Mouse (Mus musculus) neural tube, embryonic 14.5 days (tissue): ENCODE data around the gene Zdhhc12. TPM values are rescaled to one million over a fixed set of nuclear protein-coding genes. Genes with fewer than 3 reads are reported as not detected.
A peak's percentile ranks its signal among the peaks of the same experiment; 100 is the strongest.

ENCODE experiments used
- ATAC-seq: fragments of 200-750 bp; cut with Nextera tagmentation; 2 replicates; pipeline ENCODE4 v1.8.0; 2017; ENCODE audit warnings: low read depth, mild to moderate bottlenecking, moderate TSS enrichment, moderate library complexity
- H3K27ac ChIP-seq: fragments of 300-500 bp; sonication (generic); 2 replicates; pipeline ENCODE4 v1.5.1; 2014; ENCODE audit warnings: low read depth, mild to moderate bottlenecking, control low read depth, low read length, moderate library complexity, mixed read lengths
- H3K27me3 ChIP-seq: fragments of 300-500 bp; sonication (generic); 2 replicates; pipeline ENCODE4 v1.6.1; 2014; ENCODE audit warnings: low read length; ENCODE audit not compliant: control insufficient read depth, insufficient read depth
- H3K36me3 ChIP-seq: fragments of 300-500 bp; sonication (generic); 2 replicates; pipeline ENCODE4 v1.6.1; 2014; ENCODE audit warnings: low read length, mixed read lengths; ENCODE audit not compliant: control insufficient read depth, insufficient read depth
- H3K4me1 ChIP-seq: fragments of 300-500 bp; sonication (generic); 2 replicates; pipeline ENCODE4 v1.6.1; 2014; ENCODE audit warnings: low read length; ENCODE audit not compliant: control insufficient read depth, insufficient read depth
- H3K4me2 ChIP-seq: fragments of 300-500 bp; sonication (generic); 2 replicates; pipeline ENCODE4 v1.6.1; 2014; ENCODE audit warnings: mild to moderate bottlenecking, low read depth, low read length, control low read depth
- H3K4me3 ChIP-seq: fragments of 300-500 bp; sonication (generic); 2 replicates; pipeline ENCODE4 v1.5.1; 2014; ENCODE audit warnings: low read depth, low read length, control low read depth, mixed read lengths
- H3K9ac ChIP-seq: fragments of 300-500 bp; sonication (generic); replicated peaks from 2 replicates; pipeline ENCODE4 v1.6.1; 2014; ENCODE audit warnings: low read depth, mild to moderate bottlenecking, control low read depth, low read length, mixed read lengths
- H3K9me3 ChIP-seq: fragments of 300-500 bp; sonication (generic); 2 replicates; pipeline ENCODE4 v1.6.1; 2016; ENCODE audit warnings: low read length; ENCODE audit not compliant: control insufficient read depth
- WGBS: fragments of 180-500 bp; shearing (Covaris S2); extraction: QIAGEN DNeasy Blood & Tissue Kit; methylation state at CpG from one replicate; pipeline ENCODE4 v1.1.7; 2014; 5-methylcytosine and 5-hydroxymethylcytosine counted together
- polyA plus RNA-seq: library from polyadenylated mRNA; unstranded; fragments of >200 nt; fragmentation: Nextera tagmentation; extraction: Ambion mirVana; gene quantifications from 2 replicates; pipeline ENCODE4 v1.2.1, GENCODE M21; 2014

Gene Zdhhc12
- polyA plus RNA-seq, 1 experiment from 2014 or later: 24.6 TPM

DNA sequence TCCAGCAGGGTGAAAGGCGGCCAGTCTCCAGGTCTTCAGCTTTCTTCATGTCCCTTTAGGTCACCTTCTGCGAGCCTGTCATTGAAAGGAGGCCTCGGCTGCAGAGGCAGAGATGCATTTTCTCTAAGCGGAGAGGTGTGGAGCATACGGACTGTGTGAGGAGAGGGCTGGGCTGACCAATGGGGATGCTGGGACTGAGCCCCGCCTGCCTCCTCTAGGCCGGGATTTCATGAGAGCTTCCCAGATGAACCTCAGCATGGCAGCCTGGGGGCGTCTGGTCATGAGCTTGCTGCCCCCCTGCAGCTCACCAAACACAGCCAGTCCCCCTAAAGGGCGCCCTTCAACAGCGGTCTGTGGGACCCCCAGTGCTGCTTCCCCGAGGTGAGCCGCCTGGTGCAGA, 8.8 kb downstream of the Zdhhc12 start:
- no peak; the same call in 1 of the 2 replicates for ATAC-seq

DNA sequence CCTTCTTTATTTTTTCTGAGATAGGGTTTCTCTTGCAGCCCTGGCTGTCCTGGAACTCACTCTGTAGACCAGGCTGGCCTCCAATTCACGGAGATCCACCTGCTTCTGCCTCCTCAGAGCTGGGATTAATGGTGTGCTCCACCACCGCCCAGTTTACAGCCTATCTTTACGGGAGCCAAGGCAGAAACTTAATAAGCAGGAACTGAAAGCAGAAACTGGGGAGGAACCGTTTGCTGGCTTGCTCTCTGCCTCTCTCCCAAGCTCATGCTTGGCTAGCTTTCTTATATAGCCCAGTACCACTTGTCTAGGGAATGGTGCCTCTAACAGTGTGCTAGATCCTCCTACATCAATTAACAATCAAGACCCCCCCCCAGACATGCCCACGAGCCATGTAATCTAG, 9.3 kb downstream of the Zdhhc12 start:
- Histone ChIP-seq H3K9ac (no peak overlapping the region), H3K36me3 (no peaks in the 10 kb centered on the region), H3K27ac (no peak overlapping the region), H3K4me2 (no peak overlapping the region), H3K27me3 (no peaks in the 10 kb centered on the region), H3K4me1 (no peaks in the 10 kb centered on the region), H3K9me3 (no peaks in the 10 kb centered on the region), H3K4me3 (no peak overlapping the region)
- WGBS: 49% methylated on average over 5 of the region's 5 CpGs
- ATAC-seq: no peak

More for the DNA sequence above, 8.8 kb downstream of the Zdhhc12 start:
- H3K4me3 ChIP-seq: no peak overlapping the region
- H3K9ac ChIP-seq: 0 out of 2 replicates have a peak overlapping the region, but pooled peaks have one; percentile 25
- no peaks in the 10 kb centered on the region for H3K27me3 ChIP-seq
- no peaks in the 10 kb centered on the region for H3K4me1 ChIP-seq
- no peaks in the 10 kb centered on the region for H3K9me3 ChIP-seq
- H3K36me3 ChIP-seq: no peaks in the 10 kb centered on the region
- H3K4me2 ChIP-seq: peak overlapping the region; percentile 35; the same call in 1 of the 2 replicates
- H3K27ac ChIP-seq: no peak overlapping the region
- WGBS: 11% methylated on average over 12 of the region's 12 CpGs

DNA sequence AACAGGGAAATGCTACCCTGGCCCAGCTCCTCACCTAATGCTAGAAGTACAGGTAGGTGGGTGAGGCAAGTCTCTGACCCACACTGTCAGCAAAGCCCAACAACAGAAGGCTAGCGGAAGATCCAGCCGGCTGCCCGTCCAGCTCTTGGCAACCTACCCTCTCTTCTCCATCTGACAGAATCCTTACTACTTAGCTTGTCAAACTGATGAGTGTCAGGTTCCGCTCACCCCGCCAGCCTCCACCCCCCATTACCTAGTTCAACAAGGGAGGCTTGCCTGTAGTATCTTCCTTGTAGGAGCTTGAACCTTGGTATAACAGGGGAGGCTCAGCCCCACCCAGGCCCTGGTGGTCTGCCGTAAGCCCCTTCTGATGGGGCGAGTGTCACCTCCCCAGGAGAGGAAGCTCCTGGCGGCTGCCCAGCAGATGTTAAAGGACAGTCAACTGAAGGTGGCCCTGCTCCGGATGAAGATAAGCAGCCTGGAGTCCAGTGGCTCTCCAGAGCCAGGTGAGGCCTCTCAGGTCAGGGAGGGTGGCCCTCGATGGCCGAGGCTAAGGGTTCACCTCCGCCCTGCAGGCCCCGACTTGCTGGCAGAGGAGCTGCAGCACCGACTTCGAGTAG, 13.2 kb downstream of the Zdhhc12 start:
- no peaks in the 10 kb centered on the region for H3K9me3 ChIP-seq
- no peak for ATAC-seq
- no peaks in the 10 kb centered on the region for H3K27me3 ChIP-seq
- peaks cover 9% of the 10 kb centered on the region; the same call in 1 of the 2 replicates for H3K4me1 ChIP-seq
- H3K4me2 ChIP-seq: no peak overlapping the region
- no peak overlapping the region for H3K9ac ChIP-seq
- no peaks in the 10 kb centered on the region for H3K36me3 ChIP-seq
- H3K27ac ChIP-seq: no peak overlapping the region
- H3K4me3 ChIP-seq: no peak overlapping the region
- WGBS: 93% methylated on average over 14 of the region's 15 CpGs

DNA sequence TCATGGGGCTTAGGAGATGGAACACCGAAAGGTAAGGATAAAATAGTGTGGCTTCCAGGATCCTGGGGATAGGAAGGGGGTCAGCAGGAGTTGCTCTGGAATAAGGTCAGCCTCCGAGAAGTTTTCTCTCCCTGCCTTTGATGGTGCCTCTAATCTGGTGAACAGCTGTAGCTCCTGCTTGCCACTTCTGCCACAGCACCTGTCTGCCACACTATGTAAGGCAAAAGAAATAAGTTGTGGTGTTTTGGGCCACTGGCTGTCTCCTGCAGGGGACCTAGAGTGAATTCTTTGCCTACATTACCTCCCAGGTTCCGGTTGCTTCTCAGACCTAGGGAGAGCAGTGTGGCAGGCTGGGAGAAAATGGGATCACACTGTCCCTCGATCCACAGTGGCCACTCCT, 14.7 kb downstream of the Zdhhc12 start:
- 88% methylated on average over 4 of the region's 4 CpGs for WGBS
- H3K4me2 ChIP-seq: no peak overlapping the region

DNA sequence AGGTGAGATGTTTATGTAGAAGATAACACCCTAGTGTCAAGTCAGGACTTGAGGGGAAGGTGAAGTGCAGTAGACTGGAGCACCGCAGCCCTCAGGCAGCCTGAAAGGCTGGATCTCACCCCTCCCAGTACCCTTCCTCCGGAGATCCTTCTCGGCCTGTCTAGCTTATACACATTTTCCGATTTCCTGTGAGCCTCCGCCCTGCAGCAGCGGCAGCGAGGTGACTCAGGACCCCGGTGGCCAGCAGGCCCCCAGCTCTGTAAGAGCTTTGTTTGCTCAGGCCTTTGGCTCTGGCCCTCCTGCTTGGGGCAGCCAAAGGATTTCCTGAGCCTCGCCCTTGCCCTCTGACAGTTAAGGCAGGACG, 15.1 kb downstream of the Zdhhc12 start:
- Histone ChIP-seq H3K36me3 (no peaks in the 10 kb centered on the region), H3K9ac (no peak overlapping the region), H3K9me3 (no peaks in the 10 kb centered on the region), H3K27ac (no peak overlapping the region), H3K4me2 (peak overlapping the region; percentile 83; the same call in 1 of the 2 replicates), H3K4me1 (peaks cover 9% of the 10 kb centered on the region; the same call in 1 of the 2 replicates), H3K27me3 (no peaks in the 10 kb centered on the region), H3K4me3 (no peak overlapping the region)
- no peak for ATAC-seq
- 38% methylated on average over 10 of the region's 10 CpGs for WGBS

More for the DNA sequence above, 14.7 kb downstream of the Zdhhc12 start:
- Histone ChIP-seq H3K36me3 (no peaks in the 10 kb centered on the region), H3K9me3 (no peaks in the 10 kb centered on the region), H3K4me1 (peaks cover 9% of the 10 kb centered on the region; the same call in 1 of the 2 replicates), H3K4me3 (no peak overlapping the region), H3K9ac (no peak overlapping the region), H3K27me3 (no peaks in the 10 kb centered on the region), H3K27ac (no peak overlapping the region)
- ATAC-seq: no peak

DNA sequence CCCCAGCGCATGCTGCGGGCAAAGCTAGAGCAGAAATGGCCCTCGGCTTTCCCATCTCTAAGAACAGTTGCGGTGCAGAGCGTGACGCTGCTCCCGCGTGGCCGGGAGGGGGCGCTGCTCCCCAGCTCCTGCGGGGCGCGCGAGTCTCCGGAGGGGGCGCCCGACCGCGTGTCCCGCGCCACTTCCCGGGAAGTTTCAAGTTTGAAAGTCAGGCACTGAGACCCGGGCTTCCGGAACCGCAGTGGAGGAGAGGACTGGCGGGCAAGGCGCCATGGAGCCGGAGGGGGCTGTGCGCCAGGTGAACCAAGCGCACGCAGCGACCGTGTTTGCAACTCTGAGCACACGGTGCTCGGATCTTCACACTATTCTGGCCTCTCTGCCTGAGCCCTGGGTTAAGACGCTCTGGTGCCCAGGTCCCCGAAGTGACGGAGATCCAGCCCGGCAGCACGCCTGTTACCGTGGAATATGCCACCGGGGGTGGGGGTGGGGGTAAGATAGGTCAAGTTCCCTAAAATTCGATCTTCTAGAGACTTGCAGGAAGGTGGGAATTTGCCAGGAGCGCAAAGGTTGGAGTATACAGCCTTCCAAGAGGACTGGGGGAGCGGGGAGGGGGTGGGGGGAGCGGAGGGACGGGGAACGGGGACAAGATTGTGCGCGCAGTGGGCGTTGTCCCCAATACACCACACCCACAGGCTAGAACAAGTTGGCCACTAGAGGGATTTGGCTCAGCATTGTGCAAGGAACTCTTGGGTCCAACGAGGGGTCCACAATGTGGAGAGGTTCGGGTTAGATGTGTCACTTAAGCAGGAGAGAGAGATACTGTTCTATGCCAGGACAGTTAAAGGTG, 15.7 kb downstream of the Zdhhc12 start, which contains the start of gene Pkn3:
Gene Pkn3 (plus strand): TSS at position 183 of the 847 bp plus-strand sequence.
- WGBS: under 1% methylated on average over 53 of the region's 53 CpGs
- Histone ChIP-seq H3K9ac (peak within 1 kb of the TSS; percentile 34; the same call in 1 of the 2 replicates), H3K9me3 (no peaks in the 10 kb centered on the region), H3K36me3 (peaks cover 2% of the 10 kb centered on the region), H3K4me3 (peak within 1 kb of the TSS; percentile 35), H3K27me3 (no peaks in the 10 kb centered on the region), H3K27ac (no peak within 1 kb of the TSS), H3K4me1 (peaks cover 9% of the 10 kb centered on the region; the same call in 1 of the 2 replicates), H3K4me2 (peak within 1 kb of the TSS; percentile 83)
- ATAC-seq: peak; percentile 66; the same call in 1 of the 2 replicates

DNA sequence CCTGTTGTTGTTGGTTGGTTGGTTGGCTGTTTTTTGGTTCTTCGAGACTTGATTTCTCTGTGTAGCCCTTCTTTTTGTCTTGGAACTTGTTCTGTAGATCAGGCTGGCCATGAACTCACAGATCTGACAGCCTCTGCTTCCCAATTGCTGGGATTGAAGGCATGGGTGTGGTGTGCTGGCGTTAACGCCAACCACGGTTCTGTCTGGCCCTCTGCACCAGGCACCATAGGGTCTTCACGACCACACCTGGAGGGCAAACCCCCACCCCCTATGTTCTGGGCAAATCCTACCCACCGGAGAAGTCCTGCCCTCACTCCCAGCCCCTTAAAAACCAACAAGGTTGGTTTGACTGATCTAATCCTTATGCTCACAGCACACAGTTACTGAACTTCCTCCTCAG, 16.5 kb downstream of the Zdhhc12 start:
- H3K4me2 ChIP-seq: peak overlapping the region; percentile 83
- H3K4me3 ChIP-seq: 0 out of 2 replicates have a peak overlapping the region, but pooled peaks have one; percentile 35
- peaks cover 6% of the 10 kb centered on the region for H3K36me3 ChIP-seq
- no peaks in the 10 kb centered on the region for H3K27me3 ChIP-seq
- H3K9me3 ChIP-seq: no peaks in the 10 kb centered on the region
- WGBS: 67% methylated on average over 6 of the region's 6 CpGs
- H3K9ac ChIP-seq: no peak overlapping the region
- peaks cover 9% of the 10 kb centered on the region; the same call in 1 of the 2 replicates for H3K4me1 ChIP-seq
- no peak overlapping the region for H3K27ac ChIP-seq
- ATAC-seq: 0 out of 2 replicates have a peak, but pooled peaks have one; percentile 25

DNA sequence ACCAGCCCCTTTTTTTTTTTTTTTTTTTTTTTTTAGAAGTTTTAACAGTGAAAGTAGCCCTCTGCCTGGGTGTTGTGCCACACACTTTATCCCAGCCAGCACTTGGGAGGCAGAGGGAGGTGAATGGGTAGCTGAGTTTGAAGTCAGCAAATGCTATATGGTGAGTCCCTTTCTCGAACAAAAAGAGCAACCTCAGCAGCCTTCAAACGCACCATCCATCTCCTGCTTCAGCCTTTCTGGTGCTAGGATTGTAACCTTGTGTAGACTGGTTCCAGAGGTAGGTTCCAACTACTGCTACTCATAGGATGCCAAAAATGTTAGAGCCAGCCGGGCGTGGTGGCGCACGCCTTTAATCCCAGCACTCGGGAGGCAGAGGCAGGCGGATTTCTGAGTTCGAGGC, 17.0 kb downstream of the Zdhhc12 start:
- Histone ChIP-seq H3K9me3 (no peaks in the 10 kb centered on the region), H3K4me1 (peaks cover 9% of the 10 kb centered on the region; the same call in 1 of the 2 replicates), H3K9ac (no peak overlapping the region), H3K36me3 (peaks cover 6% of the 10 kb centered on the region), H3K27me3 (no peaks in the 10 kb centered on the region), H3K27ac (no peak overlapping the region), H3K4me2 (no peak overlapping the region), H3K4me3 (no peak overlapping the region)
- no peak for ATAC-seq
- 94% methylated on average over 9 of the region's 9 CpGs for WGBS

DNA sequence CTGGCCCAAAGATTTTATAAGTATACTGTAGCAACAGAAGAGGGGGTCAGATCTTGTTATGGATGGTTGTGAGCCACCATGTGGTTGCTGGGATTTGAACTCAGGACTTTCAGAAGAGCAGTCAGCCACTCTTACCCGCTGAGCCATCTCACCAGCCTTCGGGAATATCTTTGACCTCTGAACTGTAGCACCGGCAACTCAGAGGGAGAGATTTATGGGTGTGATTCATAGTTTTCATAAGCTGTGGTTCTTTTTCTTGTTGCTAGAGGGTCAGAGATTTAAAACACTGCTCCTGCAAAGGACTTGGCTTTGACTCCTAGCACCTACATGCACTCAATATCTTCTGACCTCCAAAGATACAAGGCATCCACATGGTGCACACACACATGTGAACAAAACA, 17.8 kb downstream of the Zdhhc12 start:
- WGBS: 64% methylated on average over 3 of the region's 3 CpGs
- H3K27me3 ChIP-seq: no peaks in the 10 kb centered on the region
- peaks cover 7% of the 10 kb centered on the region for H3K36me3 ChIP-seq
- H3K4me1 ChIP-seq: peaks cover 9% of the 10 kb centered on the region; the same call in 1 of the 2 replicates
- H3K9me3 ChIP-seq: no peaks in the 10 kb centered on the region
- H3K9ac ChIP-seq: no peak overlapping the region
- no peak overlapping the region for H3K27ac ChIP-seq
- no peak for ATAC-seq
- H3K4me3 ChIP-seq: no peak overlapping the region
- H3K4me2 ChIP-seq: no peak overlapping the region
